ENCODE assay signal across 8 mouse cellular contexts in the genomic region with DNA sequence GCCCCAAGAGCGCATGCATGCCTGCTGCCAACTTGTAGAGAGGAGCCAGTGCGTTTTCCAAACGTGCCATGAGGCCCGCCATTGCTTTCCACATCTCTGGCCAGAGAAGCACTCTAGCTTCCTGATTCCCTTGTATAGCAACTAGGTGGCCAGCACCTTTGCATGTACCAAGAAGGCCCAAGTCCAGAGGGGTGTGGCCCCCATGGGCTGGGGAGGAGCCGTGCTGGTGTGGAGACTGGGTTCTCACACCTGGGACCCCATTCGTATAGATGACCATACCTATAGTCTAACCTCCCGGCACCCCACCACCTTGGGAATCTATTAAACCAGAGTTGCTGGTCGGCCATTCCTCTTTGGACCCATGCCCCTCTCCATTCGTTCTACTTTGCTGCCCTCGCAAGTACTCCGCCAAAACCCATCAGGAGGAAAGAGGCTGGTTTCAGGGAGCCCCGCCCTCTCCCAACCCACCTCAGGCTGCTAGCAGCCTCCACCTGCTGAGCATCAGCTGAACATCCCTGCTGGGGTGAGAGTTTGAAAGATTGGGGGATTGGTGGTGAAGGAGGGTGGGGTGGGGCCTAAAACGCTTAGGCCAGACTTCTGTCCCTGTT. TPM values are rescaled to one million over a fixed set of nuclear protein-coding genes. Genes with fewer than 3 reads are reported as not detected.
DNase-seq lines count a peak whose midpoint lies in the region; ATAC-seq and TF ChIP-seq lines count a peak whose summit lies in the region.

A gene (plus strand): TSS at position 474 of the 608 bp plus-strand sequence.

- H3K4me3 ChIP-seq in intestine, embryonic 14.5 days (ENCODE audit: low read depth, low read length) = peak within 1 kb of the TSS; percentile 55
- peak within 1 kb of the TSS; percentile 80 for H3K4me3 ChIP-seq in limb, embryonic 10.5 days
- H3K4me3 ChIP-seq in small intestine, adult 2 months (ENCODE audit: low read depth, low read length) = peak within 1 kb of the TSS; percentile 71

- peaks cover 19% of the 10 kb centered on the region for H3K4me1 ChIP-seq in intestine, embryonic 14.5 days (replicated peaks; ENCODE audit: control insufficient read depth, insufficient read depth, low read length)
- H3K4me1 ChIP-seq in limb, embryonic 10.5 days = peaks cover 35% of the 10 kb centered on the region
- H3K4me1 ChIP-seq in small intestine, adult 2 months (ENCODE audit: control insufficient read depth, insufficient read depth, insufficient read length, low read length) = peaks cover 28% of the 10 kb centered on the region

- H3K9me3 ChIP-seq in intestine, embryonic 14.5 days (ENCODE audit: control insufficient read depth, low read length) = no peaks in the 10 kb centered on the region
- H3K9me3 ChIP-seq in limb, embryonic 10.5 days (replicated peaks) = no peaks in the 10 kb centered on the region

- no peak for ATAC-seq in CD4-positive, CD25-positive, alpha-beta regulatory T cell, adult 4 months
- ATAC-seq in intestine, embryonic 14.5 days (replicated peaks; ENCODE audit: low FRiP score, low TSS enrichment, low read depth) = no peak; the same call in 1 of the 2 replicates

- WGBS in intestine, embryonic 14.5 days = 43% methylated on average over 13 of the region's 13 CpGs
- WGBS in limb, embryonic 10.5 days = 30% methylated on average over 13 of the region's 13 CpGs
- 74% methylated on average over 13 of the region's 13 CpGs for WGBS in small intestine, adult 2 months

- no peak for TF ChIP-seq CTCF in small intestine, adult 2 months (IDR thresholded peaks at IDR 0.05; ENCODE audit: extremely low read depth, insufficient read length, insufficient replicate concordance, low read depth, low read length)

- H3K36me3 ChIP-seq in intestine, embryonic 14.5 days (ENCODE audit: control insufficient read depth, insufficient read depth, low read length) = no peaks in the 10 kb centered on the region
- peaks cover 8% of the 10 kb centered on the region for H3K36me3 ChIP-seq in limb, embryonic 10.5 days
- no peaks in the 10 kb centered on the region for H3K36me3 ChIP-seq in small intestine, adult 2 months (ENCODE audit: control insufficient read depth, insufficient read depth, low read length)

- H3K27ac ChIP-seq in intestine, embryonic 14.5 days (ENCODE audit: low read depth) = peak within 1 kb of the TSS; percentile 10; the same call in 1 of the 2 replicates
- H3K27ac ChIP-seq in limb, embryonic 10.5 days = peak within 1 kb of the TSS; percentile 90
- H3K27ac ChIP-seq in small intestine, adult 2 months (ENCODE audit: insufficient read depth, low read depth, low read length) = peak within 1 kb of the TSS; percentile 30; the same call in 1 of the 2 replicates

- peak within 1 kb of the TSS; percentile 55 for H3K9ac ChIP-seq in intestine, embryonic 14.5 days (ENCODE audit: low read length)

- no peak for DNase-seq in frontal cortex, adult 2 months (ENCODE audit: extremely low spot score in 1 of 2, low spot score in 1 of 2)
- DNase-seq in frontal cortex, postnatal 25 days (ENCODE audit: low spot score in 2 of 2) = no peak
- peak; percentile 32 to 41 for DNase-seq in cerebellum, postnatal 10 days
- DNase-seq in intestine, embryonic 14.5 days (ENCODE audit: low spot score) = peak; percentile 58
- DNase-seq in limb, embryonic 10.5 days (ENCODE audit: low spot score) = no peak
- no peak for DNase-seq in embryo, embryonic 9.5 days (ENCODE audit: extremely low spot score)

- peak within 1 kb of the TSS; percentile 74 for H3K4me2 ChIP-seq in intestine, embryonic 14.5 days (ENCODE audit: low read length)

- TF ChIP-seq POLR2A in small intestine, adult 2 months (IDR thresholded peaks at IDR 0.05; ENCODE audit: low read depth, low read length) = no peak

- H3K27me3 ChIP-seq in intestine, embryonic 14.5 days (replicated peaks; ENCODE audit: control insufficient read depth, insufficient read depth, low read length) = no peaks in the 10 kb centered on the region
- peaks cover 13% of the 10 kb centered on the region for H3K27me3 ChIP-seq in limb, embryonic 10.5 days (ENCODE audit: low read depth, poor library complexity, severe bottlenecking)
- H3K27me3 ChIP-seq in small intestine, adult 2 months (ENCODE audit: control insufficient read depth, insufficient read depth, low read length) = no peaks in the 10 kb centered on the region

RNA-seq across cellular contexts. Expression of the gene that starts here (rescaled TPM):
- polyA plus RNA-seq in frontal cortex, adult 2 months (2012; rRNA removed) = 31.0 and 32.6 TPM in 2 replicates
- 10 to 100 TPM; 32.3 to 61.7 TPM for polyA plus RNA-seq in CD4-positive, CD25-positive, alpha-beta regulatory T cell, adult 4 months (2017; shearing (Covaris generic))
- 45.2 and 50.2 TPM in 2 replicates for polyA plus RNA-seq in intestine, embryonic 14.5 days (2014; fragmentation: Nextera tagmentation; extraction: Ambion mirVana)
- 42.4 and 47.2 TPM in 2 replicates for polyA plus RNA-seq in limb, embryonic 10.5 days (2016; fragmentation: Nextera tagmentation; extraction: Ambion mirVana)
- polyA plus RNA-seq in small intestine, adult 2 months (2012; rRNA removed) = 44.6 and 131 TPM in 2 replicates

Comparison
In these comparisons a context has a peak if more than half of its experiments do, and no peak if none do; other contexts are left out.
1. DNase-seq: peak in cerebellum, postnatal 10 days (2 of 2) and intestine, embryonic 14.5 days (single experiment); none in frontal cortex, adult 2 months (0 of 2), frontal cortex, postnatal 25 days (0 of 2), limb, embryonic 10.5 days (single experiment) and embryo, embryonic 9.5 days (single experiment).
2. H3K27ac ChIP-seq: peak in every context shown above with its lines; median percentile 90 in limb, embryonic 10.5 days; 30 in small intestine, adult 2 months; 10 in intestine, embryonic 14.5 days.
3. Peak in every context shown above with its lines, with median percentiles within 50 percentile points of each other: H3K4me3 ChIP-seq.